Mouse (Mus musculus) fat pad, adult 2 months (tissue): ENCODE measurements around the gene Apoa2.
"Not testable (repeated sequence)": the region's sequence is repeated elsewhere in the genome, so short reads cannot be mapped to it uniquely, and the experiment has no call there.

Experiments used
- DNase-seq: peaks from one replicate; pipeline ENCODE4 v3.0.0-alpha.2; 2011; ENCODE audit warnings: low read depth, low spot score; ENCODE audit errors: extremely low read depth

Gene Apoa2

GRCm38 (mm10) chr1:171235791-171236190 lies 10.9 kb downstream of the Apoa2 start:
- DNase-seq = no peak

GRCm38 (mm10) chr1:171237438-171237837 lies 12.6 kb downstream of the Apoa2 start:
- no peak for DNase-seq

GRCm38 (mm10) chr1:171238463-171238862 lies 13.6 kb downstream of the Apoa2 start:
- no peak for DNase-seq

GRCm38 (mm10) chr1:171239992-171240744 lies 15.3 kb downstream of the Apoa2 start:
- DNase-seq = no peak

GRCm38 (mm10) chr1:171240911-171241310 lies 16.1 kb downstream of the Apoa2 start:
- DNase-seq = no peak

GRCm38 (mm10) chr1:171241952-171242351 lies 17.1 kb downstream of the Apoa2 start:
- DNase-seq = not testable (repeated sequence)

- DNase-seq = no peak
Observed at GRCm38 (mm10) chr1:171245353-171245752, 20.5 kb downstream of the Apoa2 start.

- DNase-seq = peak; percentile 90
Observed at GRCm38 (mm10) chr1:171246709-171247452, 22.0 kb downstream of the Apoa2 start.

GRCm38 (mm10) chr1:171247453-171247841 lies 22.6 kb downstream of the Apoa2 start:
- DNase-seq = no peak

GRCm38 (mm10) chr1:171247916-171248315 lies 23.1 kb downstream of the Apoa2 start:
- DNase-seq = no peak

- no peak for DNase-seq
Observed at GRCm38 (mm10) chr1:171248386-171249226, 23.8 kb downstream of the Apoa2 start.

GRCm38 (mm10) chr1:171249913-171250600 lies 25.2 kb downstream of the Apoa2 start, which contains the start of gene Adamts4:
Gene Adamts4 (plus strand): TSS chr1:171250421.
- DNase-seq = no peak

- DNase-seq = no peak
Observed at GRCm38 (mm10) chr1:171250680-171251593, 26.1 kb downstream of the Apoa2 start, which contains the start of gene Ndufs2. Gene Ndufs2 (minus strand): TSS chr1:171251388.

- DNase-seq = no peak
Observed at GRCm38 (mm10) chr1:171251594-171252324, 26.9 kb downstream of the Apoa2 start.

- DNase-seq = no peak
Observed at GRCm38 (mm10) chr1:171252415-171252814, 27.6 kb downstream of the Apoa2 start.

- no peak for DNase-seq
Observed at GRCm38 (mm10) chr1:171256095-171256818, 31.4 kb downstream of the Apoa2 start.

GRCm38 (mm10) chr1:171256937-171257548 lies 32.2 kb downstream of the Apoa2 start:
- DNase-seq = no peak

GRCm38 (mm10) chr1:171257781-171258180 lies 32.9 kb downstream of the Apoa2 start:
- no peak for DNase-seq
